Mouse (Mus musculus): Measurements from ENCODE around the gene Rbm45.
A peak's percentile ranks its signal among the peaks of the same experiment; 100 is the strongest.

Rbm45 gene

GRCm38 (mm10) chr2:76369821-76370655 lies at the start of gene Rbm45:
Gene Rbm45 (plus strand): TSS chr2:76369984.
- peak; percentile 95 for DNase-seq

- DNase-seq, result no peak
Observed at GRCm38 (mm10) chr2:76320336-76320735, 49.4 kb upstream of the Rbm45 start.

DNA sequence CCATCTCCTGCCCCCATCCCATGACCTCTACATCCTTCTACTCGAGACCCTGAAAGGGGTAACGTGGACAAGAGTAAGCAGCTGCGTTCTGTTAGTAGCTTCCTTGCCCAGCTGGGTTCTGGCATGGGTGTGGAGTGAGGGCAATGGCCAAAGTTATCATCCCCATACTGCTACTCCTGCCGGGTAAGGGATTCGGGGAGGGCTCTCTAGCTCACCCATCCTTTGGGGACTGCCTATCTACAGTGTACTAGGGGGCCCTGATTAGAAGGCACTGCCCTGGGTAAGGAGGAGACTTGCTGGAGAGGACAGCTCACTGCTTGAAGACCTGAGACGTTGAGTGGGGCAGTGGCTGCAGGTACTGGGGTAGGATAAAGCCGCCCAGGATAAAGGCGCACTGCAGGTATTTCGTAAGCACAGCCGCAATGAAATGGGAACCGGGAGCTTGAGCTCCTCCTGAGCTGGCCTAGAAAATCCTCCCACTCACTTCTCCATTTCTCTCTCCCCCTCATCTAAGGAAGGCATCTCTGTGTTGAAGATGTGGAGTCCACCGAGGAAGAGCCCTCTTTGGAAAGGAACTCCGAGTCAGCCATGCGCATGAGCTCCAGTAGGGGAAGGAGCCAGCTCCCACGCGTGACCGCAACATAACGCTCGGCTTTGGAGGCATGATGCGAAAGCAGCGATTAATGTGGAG lies 46.5 kb upstream of the Rbm45 start:
- DNase-seq, result peak; percentile 13 to 32

DNA sequence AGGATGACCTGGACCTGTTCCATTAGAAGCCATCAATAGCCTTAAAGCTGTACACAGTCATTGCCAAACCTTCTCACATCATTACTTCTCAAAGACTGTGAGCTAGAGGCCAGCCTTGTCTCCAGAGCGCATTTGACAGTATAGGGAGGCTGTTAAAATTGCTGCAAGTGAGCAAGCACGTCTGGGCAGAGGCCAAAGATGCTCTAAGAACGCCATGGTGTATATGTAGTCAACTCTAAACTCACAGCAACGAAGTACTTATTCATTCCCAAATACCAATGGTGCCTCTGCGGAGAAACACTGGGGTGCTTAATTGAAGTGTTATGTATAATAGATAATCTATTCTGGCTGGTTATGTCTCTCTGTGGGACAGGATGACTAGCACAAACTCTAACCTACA lies 45.3 kb upstream of the Rbm45 start:
- no peak for DNase-seq

DNA sequence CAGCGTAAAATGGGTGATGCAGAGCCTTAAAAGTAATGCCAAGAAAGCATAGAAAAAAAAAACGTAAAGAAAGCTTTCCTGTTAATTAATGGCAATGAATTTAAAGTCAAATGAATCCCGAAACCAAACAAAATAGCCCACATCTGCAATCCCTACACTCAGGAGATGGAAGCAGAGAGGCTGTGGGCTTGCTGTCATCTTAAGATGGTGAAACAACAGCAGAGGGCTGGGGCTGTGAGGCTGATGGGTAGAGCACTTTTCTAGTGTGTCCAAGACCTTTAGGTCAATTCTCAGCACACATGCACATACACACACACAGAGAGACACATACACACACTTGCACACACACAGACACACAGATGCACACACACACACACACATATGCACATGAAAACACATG lies 43.6 kb upstream of the Rbm45 start:
- no peak for DNase-seq

GRCm38 (mm10) chr2:76330081-76330480 lies 39.7 kb upstream of the Rbm45 start:
- no peak for DNase-seq

DNA sequence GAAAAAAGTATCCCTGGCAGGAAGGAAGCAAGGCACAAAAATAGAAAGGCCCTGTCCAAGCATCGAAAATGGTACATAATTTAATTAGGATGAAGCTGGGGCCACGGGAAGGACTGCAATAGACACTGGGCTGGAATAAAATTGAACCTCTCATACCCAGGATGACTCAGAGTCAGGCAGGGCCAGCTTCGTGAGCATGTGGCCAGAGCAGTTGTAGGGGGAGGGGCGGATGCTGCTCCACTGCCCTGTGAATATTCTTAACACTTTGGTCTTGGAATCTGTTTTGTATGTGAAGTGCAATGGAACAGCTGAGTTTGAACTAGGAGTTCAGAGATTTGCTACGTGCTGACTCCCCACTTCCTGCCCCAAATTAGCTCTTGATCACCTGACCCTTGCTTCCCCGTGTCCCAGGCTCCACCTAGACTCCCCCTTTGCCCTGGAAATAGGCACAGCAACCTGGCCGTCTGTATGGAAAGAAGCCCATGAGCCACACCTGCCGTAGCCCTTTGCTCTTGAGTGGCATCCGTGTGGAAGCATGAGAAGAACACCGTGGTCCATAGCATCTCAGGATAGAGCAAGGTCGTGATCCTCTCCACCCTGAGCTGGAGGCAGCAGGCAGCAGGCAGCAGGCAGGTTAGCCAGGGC lies 37.5 kb upstream of the Rbm45 start:
- DNase-seq, result no peak

DNA sequence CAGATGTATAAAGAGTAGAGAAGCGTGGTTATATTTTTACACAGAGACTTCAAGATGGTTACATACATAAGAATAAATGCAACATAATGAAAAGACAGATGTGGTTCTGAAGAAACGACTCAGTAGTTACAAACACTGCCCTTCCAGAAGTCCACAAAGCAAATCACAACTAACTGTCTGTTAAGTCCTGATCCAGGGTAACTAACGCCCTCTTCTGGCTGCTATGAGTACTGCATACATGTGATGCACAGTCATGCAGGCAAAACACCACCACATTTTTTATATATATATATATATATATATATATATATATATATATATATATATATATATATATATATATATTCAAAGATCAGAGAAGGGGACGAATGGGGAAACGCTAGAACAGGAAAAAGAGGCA lies 35.2 kb upstream of the Rbm45 start:
- DNase-seq, result no peak

GRCm38 (mm10) chr2:76338215-76339156 lies 31.3 kb upstream of the Rbm45 start, which contains the start of gene Pde11a:
Gene Pde11a (minus strand): TSS chr2:76338774.
- peak; percentile 69 to 84 for DNase-seq

GRCm38 (mm10) chr2:76342146-76342545 lies 27.6 kb upstream of the Rbm45 start:
- no peak for DNase-seq

- no peak for DNase-seq
Observed at GRCm38 (mm10) chr2:76347839-76348238, 21.9 kb upstream of the Rbm45 start.

GRCm38 (mm10) chr2:76360226-76360625 lies 9.6 kb upstream of the Rbm45 start, which contains the start of gene Cyct:
Gene Cyct (minus strand): TSS chr2:76360450.
- DNase-seq, result no peak

GRCm38 (mm10) chr2:76362111-76362510 lies 7.7 kb upstream of the Rbm45 start:
- DNase-seq, result peak; percentile 62 to 64

- DNase-seq, result no peak
Observed at GRCm38 (mm10) chr2:76365811-76366210, 4.0 kb upstream of the Rbm45 start.

DNA sequence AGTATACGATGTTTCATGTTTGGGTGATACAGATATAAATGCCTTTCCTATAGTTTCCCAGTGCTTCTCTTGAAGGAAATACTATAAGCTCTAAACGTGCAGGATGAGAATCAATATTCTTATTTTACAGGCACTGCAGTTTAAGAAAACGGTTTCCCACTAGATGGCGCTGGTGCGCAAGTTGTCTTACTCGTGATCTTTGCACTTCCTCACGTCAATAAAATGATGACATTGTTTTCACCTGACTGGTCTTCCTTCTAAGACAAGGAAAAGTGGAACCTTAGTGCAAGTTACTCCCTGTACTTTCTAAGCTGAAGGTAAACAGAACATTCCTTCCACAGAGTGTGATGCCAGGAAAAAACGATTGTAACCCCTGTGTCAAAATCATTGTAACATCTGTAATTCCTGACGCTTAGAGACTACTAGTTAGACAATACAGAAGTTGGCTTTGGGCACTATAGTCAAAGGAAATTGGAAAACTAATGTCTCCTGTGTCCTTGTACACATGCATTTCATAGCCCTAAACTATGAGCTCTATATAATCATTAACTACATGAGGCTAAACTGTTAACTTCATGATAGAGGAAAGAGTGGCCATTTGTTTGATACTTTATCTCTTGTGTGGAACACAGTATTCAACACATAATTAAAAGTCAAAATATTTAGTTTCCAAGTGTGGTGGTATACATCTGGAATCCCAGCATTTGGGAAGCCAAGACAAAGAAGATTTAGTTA lies 2.4 kb upstream of the Rbm45 start:
- DNase-seq, result peak; percentile 90 to 92

DNA sequence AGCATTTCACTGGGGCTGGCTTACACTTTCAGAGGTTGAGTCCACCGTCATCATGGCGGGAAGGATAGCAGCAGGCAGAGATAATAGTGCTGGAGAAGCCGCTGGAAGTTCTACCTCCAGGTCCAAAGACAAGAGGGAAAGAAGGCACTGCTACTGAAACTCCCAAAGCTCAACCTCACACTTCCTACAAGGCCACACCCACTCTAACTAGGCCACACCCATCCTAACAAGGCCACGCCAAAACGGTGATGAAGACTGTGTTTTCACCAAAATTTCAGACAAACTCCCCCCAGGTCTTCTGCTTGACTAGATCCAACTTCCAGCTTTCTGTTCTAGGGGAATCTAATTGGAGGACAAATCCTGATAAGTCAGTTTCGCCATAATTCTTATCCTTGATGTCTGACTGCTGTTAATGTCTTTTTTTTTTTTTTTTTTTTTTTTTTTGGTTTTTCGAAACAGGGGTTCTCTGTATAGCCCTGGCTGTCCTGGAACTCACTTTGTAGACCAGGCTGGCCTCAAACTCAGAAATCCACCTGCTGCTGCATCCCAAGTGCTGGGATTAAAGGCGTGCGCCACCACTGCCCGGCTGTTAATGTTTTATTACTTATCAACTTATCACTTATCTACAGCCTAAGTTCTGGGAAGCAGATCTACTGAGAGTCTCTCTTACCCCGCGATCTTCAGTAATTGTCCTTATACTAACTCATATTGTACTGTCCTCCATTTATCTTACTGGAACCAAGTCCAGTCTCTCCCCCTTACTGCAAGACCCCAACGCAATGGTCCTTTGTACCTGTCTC lies 723 bp upstream of the Rbm45 start:
- no peak for DNase-seq

- DNase-seq, result no peak
Observed at GRCm38 (mm10) chr2:76370656-76370922, 805 bp downstream of the Rbm45 start.

DNA sequence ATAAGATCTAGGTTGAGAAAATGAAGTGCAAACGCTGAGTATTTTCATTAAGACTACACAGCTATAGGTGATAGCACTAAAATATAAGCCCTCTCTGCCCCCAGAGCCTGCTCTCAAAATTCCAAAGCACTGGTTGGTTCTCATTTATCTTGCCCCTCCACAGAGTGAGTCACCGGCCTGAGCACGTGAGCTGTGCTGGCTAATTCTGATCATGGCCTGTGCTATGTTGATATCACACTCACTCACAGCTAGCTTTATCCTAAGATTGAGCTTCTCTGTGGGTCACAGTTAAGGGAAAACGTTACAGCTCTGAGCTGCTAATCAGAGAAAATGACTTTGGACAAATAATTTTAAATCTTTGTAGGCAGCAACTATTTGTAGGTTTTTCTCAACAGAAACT lies 2.5 kb downstream of the Rbm45 start:
- no peak for DNase-seq

DNA sequence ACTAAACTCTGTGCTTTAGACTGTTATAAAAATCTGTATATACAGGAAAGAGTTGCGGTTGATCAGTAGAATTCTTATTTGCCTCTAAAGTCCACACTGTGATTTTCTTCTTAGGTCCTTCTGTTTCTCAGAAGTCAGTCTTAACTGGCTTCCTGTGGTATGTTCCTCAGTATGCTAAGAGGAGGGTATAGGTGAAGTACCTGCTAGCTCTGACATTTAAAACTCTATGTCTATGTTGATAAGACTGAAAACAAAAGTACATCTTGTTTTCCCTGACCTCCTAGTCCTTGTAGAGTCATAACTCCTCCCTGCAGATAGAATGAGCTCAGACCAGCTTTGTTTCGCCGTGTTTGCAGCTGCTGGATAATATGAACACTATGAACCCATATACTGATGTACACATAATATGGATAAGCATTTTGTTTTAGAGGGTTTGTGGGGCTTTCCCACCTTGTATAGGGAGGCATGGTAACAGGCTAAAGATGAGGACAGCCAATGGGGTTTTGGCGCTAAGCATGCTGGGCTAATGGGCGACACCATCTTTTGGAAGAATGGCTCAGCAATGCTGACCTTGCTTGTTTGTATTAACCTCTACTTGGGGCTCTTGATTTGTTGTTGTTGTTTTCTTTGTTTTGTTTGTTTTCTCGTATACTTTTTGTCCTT lies 4.9 kb downstream of the Rbm45 start:
- DNase-seq, result no peak

- DNase-seq, result no peak
Observed at GRCm38 (mm10) chr2:76378646-76379045, 8.9 kb downstream of the Rbm45 start.

DNA sequence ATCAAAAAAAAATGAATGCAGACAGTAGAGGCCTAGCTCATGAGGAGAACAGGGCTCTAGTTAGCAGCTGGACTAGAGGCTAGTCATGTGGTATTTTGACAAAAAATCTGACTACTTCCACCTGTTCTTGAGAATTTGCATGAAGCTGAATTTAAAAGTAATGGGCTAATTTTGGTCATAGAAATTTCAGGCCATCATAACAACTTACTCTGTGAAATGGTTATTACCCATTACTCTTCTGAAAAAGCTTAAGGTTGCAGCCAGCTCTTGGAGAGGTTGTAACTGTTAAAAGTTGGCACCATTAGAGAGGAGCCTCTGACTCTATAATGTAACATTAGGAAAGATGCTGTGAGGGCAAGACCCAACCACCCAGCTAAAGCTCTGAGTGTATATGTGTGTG lies 16.7 kb downstream of the Rbm45 start:
- no peak for DNase-seq

Data from kidney, postnatal 4 days (tissue).